Mouse (Mus musculus) MEL (cell line): ENCODE data around the gene Lifr. TPM values are rescaled to one million over a fixed set of nuclear protein-coding genes. Genes with fewer than 3 reads are reported as not detected.

Experiments
- DNase-seq: peaks from one replicate; pipeline ENCODE4 v3.0.0; 2011; ENCODE audit warnings: low read depth, low spot score
- H3K27ac ChIP-seq: 2 replicates; pipeline ENCODE4 v1.5.1; 2012; ENCODE audit warnings: low read depth, mild to moderate bottlenecking, control low read depth, low read length, moderate library complexity; ENCODE audit not compliant: control insufficient read depth
- H3K27me3 ChIP-seq, 2 experiments: fragments of 150-350 bp in 1 of 2; sonication (generic) in 1 of 2; 2 replicates each; pipeline ENCODE4 v1.6.1; 2012; ENCODE audit warnings: low read length in 2 of 2, mild to moderate bottlenecking in 2 of 2, improper control_type of control experiment in 1 of 2, moderate library complexity in 1 of 2; ENCODE audit not compliant: insufficient read depth in 2 of 2, control insufficient read depth in 1 of 2
- H3K36me3 ChIP-seq, 2 experiments: 2 replicates each; pipeline ENCODE4 v1.6.1; 2012 to 2014; ENCODE audit warnings: low read length in 2 of 2, improper control_type of control experiment in 1 of 2, inconsistent platforms in 1 of 2, mild to moderate bottlenecking in 1 of 2; ENCODE audit not compliant: insufficient read depth in 2 of 2, control insufficient read depth in 1 of 2
- H3K4me1 ChIP-seq, 2 experiments: fragments of 150-350 bp in 1 of 2; sonication (generic) in 1 of 2; 2 replicates each; pipeline ENCODE4 v1.6.1; 2012; ENCODE audit warnings: low read length in 2 of 2, improper control_type of control experiment in 1 of 2, mild to moderate bottlenecking in 1 of 2; ENCODE audit not compliant: insufficient read depth in 2 of 2, control insufficient read depth in 1 of 2
- H3K4me3 ChIP-seq, 2 experiments: fragments of 150-350 bp in 1 of 2; sonication (generic) in 1 of 2; 2 replicates each; pipeline ENCODE4 v1.5.1; 2012; ENCODE audit warnings: low read depth in 2 of 2, low read length in 2 of 2, mild to moderate bottlenecking in 2 of 2, moderate library complexity in 2 of 2, control low read depth in 1 of 2, improper control_type of control experiment in 1 of 2; ENCODE audit not compliant: control insufficient read depth in 1 of 2, insufficient read depth in 1 of 2
- H3K79me2 ChIP-seq: 2 replicates; pipeline ENCODE4 v1.6.1; 2012; ENCODE audit warnings: mild to moderate bottlenecking, low read length, moderate library complexity; ENCODE audit not compliant: control insufficient read depth, poor library complexity, insufficient read depth
- H3K9ac ChIP-seq: 2 replicates; pipeline ENCODE4 v1.6.1; 2012; ENCODE audit warnings: low read depth, mild to moderate bottlenecking, control low read depth, low read length, moderate library complexity; ENCODE audit not compliant: control insufficient read depth, poor library complexity, severe bottlenecking
- H3K9me3 ChIP-seq: fragments of 150-350 bp; sonication (generic); replicated peaks from 2 replicates; pipeline ENCODE4 v1.6.1; 2012; ENCODE audit warnings: mild to moderate bottlenecking, low read length, improper control_type of control experiment, moderate library complexity; ENCODE audit not compliant: insufficient read depth
- CHD2 ChIP-seq: IDR thresholded peaks from 2 replicates; pipeline ENCODE4 v1.6.1; 2011; ENCODE audit warnings: low read length, improper control_type of control experiment
- CTCF ChIP-seq, 3 experiments: IDR thresholded peaks in 2 of 3; conservative IDR thresholded peaks in 1 of 3; 2 replicates each; pipeline ENCODE4 v1.5.1; 2011 to 2012; ENCODE audit warnings: low read length in 3 of 3, low read depth in 2 of 3, mild to moderate bottlenecking in 2 of 3, improper control_type of control experiment in 1 of 3, inconsistent platforms in 1 of 3, mixed read lengths in 1 of 3, moderate library complexity in 1 of 3; ENCODE audit not compliant: control insufficient read depth in 1 of 3, insufficient read depth in 1 of 3, poor library complexity in 1 of 3, severe bottlenecking in 1 of 3
- E2F4 ChIP-seq: IDR thresholded peaks from 2 replicates; pipeline ENCODE4 v1.6.1; 2011; ENCODE audit warnings: low read depth, low read length, improper control_type of control experiment, borderline replicate concordance
- ELF1 ChIP-seq: IDR thresholded peaks from 2 replicates; pipeline ENCODE4 v1.6.1; 2014; ENCODE audit warnings: low read depth, mild to moderate bottlenecking, inconsistent platforms, low read length, improper control_type of control experiment, moderate library complexity
- GATA1 ChIP-seq: IDR thresholded peaks from 2 replicates; pipeline ENCODE4 v1.6.1; 2011; ENCODE audit warnings: low read depth, low read length, improper control_type of control experiment
- HCFC1 ChIP-seq: IDR thresholded peaks from 2 replicates; pipeline ENCODE4 v1.6.1; 2012; ENCODE audit warnings: low read depth, mild to moderate bottlenecking, inconsistent platforms, low read length, improper control_type of control experiment, moderate library complexity
- MEF2A ChIP-seq: IDR thresholded peaks from 2 replicates; pipeline ENCODE4 v1.6.1; 2014; ENCODE audit warnings: low read depth, mild to moderate bottlenecking, inconsistent platforms, low read length, improper control_type of control experiment; ENCODE audit not compliant: poor library complexity, insufficient replicate concordance, severe bottlenecking; ENCODE audit errors: extremely low read depth
- MXI1 ChIP-seq: IDR thresholded peaks from 2 replicates; pipeline ENCODE4 v1.6.1; 2011; ENCODE audit warnings: mild to moderate bottlenecking, low read depth, low read length, improper control_type of control experiment
- MYC ChIP-seq: IDR thresholded peaks from 2 replicates; pipeline ENCODE4 v1.6.1; 2011; ENCODE audit warnings: low read depth, mild to moderate bottlenecking, low read length, improper control_type of control experiment, moderate library complexity
- POLR2AphosphoS2 ChIP-seq: IDR thresholded peaks from 2 replicates; pipeline ENCODE4 v1.6.1; 2011; ENCODE audit warnings: low read length, improper control_type of control experiment
- SIN3A ChIP-seq: IDR thresholded peaks from 2 replicates; pipeline ENCODE4 v1.6.1; 2012; ENCODE audit warnings: low read length, improper control_type of control experiment, inconsistent platforms
- SMC3 ChIP-seq: IDR thresholded peaks from 2 replicates; pipeline ENCODE4 v1.6.1; 2011; ENCODE audit warnings: low read depth, low read length, improper control_type of control experiment
- TBP ChIP-seq: IDR thresholded peaks from 2 replicates; pipeline ENCODE4 v1.8.0; 2011; ENCODE audit warnings: low read depth, low read length, improper control_type of control experiment
- USF2 ChIP-seq, 2 experiments: IDR thresholded peaks; 2 replicates each; pipeline ENCODE4 v1.6.1; 2011 to 2012; ENCODE audit warnings: improper control_type of control experiment in 2 of 2, low read length in 2 of 2, borderline replicate concordance in 1 of 2, inconsistent platforms in 1 of 2, low read depth in 1 of 2, mild to moderate bottlenecking in 1 of 2; ENCODE audit not compliant: insufficient read depth in 1 of 2
- ZMIZ1 ChIP-seq: IDR thresholded peaks from 2 replicates; pipeline ENCODE4 v1.6.1; 2012; ENCODE audit warnings: low read depth, mild to moderate bottlenecking, inconsistent platforms, low read length, improper control_type of control experiment, moderate library complexity
- ZNF384 ChIP-seq: IDR thresholded peaks from 2 replicates; pipeline ENCODE4 v1.6.1; 2012; ENCODE audit warnings: low read depth, mild to moderate bottlenecking, inconsistent platforms, low read length, improper control_type of control experiment
- polyA plus RNA-seq, 2 experiments: library from polyadenylated mRNA; stranded (reverse) in 1 of 2; unstranded in 1 of 2; fragments of >175 nt in 1 of 2; fragments of >200 nt in 1 of 2; gene quantifications; 2 replicates each; pipeline versions ENCODE4 v1.2.1 to v1.2.4; 2012; ENCODE audit warnings: low replicate concordance in 2 of 2, low read depth in 1 of 2; ENCODE audit not compliant: insufficient read length in 2 of 2, insufficient read depth in 1 of 2, missing spikeins in 1 of 2
- total RNA-seq: library from RNA; depleted of rRNA; stranded (reverse); fragments of 300-350 nt; gene quantifications from 2 replicates; pipeline ENCODE4 v1.2.3, GENCODE M21; 2012

The Lifr gene
- total and polyA plus RNA-seq, 3 experiments: not detected

- TF ChIP-seq SIN3A (no peak), CTCF (IDR thresholded peaks at IDR 0.05 in 2 of 3, conservative IDR thresholded peaks at IDR 0.05 in 1 of 3; ENCODE audit: control insufficient read depth in 1 of 3, insufficient read depth in 1 of 3, low read depth in 2 of 3, low read length in 3 of 3, poor library complexity in 1 of 3, severe bottlenecking in 1 of 3) (no peak), TBP (no peak), MXI1 (no peak)
- Histone ChIP-seq H3K79me2 (no peaks in the 10 kb centered on the region), H3K9me3 (no peaks in the 10 kb centered on the region), H3K36me3 (no peaks in the 10 kb centered on the region), H3K9ac (no peak overlapping the region), H3K27ac (no peak overlapping the region), H3K27me3 (peaks cover 4% of the 10 kb centered on the region in 2 experiments), H3K4me3 (no peak overlapping the region), H3K4me1 (no peaks in the 10 kb centered on the region)
- no peak for DNase-seq
These were observed 143.1 kb downstream of the Lifr start for GRCm38 (mm10) chr15:7233393-7234090.

GRCm38 (mm10) chr15:7239904-7240303 is 149.5 kb downstream of the Lifr start:
- Histone ChIP-seq H3K27me3 (no peaks in the 10 kb centered on the region), H3K9ac (no peak overlapping the region), H3K79me2 (no peaks in the 10 kb centered on the region), H3K4me1 (no peaks in the 10 kb centered on the region), H3K4me3 (no peak overlapping the region), H3K9me3 (no peaks in the 10 kb centered on the region), H3K36me3 (no peaks in the 10 kb centered on the region), H3K27ac (no peak overlapping the region)
- no peak for DNase-seq
- no peak for TF ChIP-seq CTCF (IDR thresholded peaks at IDR 0.05 in 2 of 3, conservative IDR thresholded peaks at IDR 0.05 in 1 of 3; ENCODE audit: control insufficient read depth in 1 of 3, insufficient read depth in 1 of 3, low read depth in 2 of 3, low read length in 3 of 3, poor library complexity in 1 of 3, severe bottlenecking in 1 of 3)
- TF ChIP-seq MYC: no peak

- no peaks in the 10 kb centered on the region for H3K79me2 ChIP-seq
- no peaks in the 10 kb centered on the region for H3K36me3 ChIP-seq
- H3K27me3 ChIP-seq: no peaks in the 10 kb centered on the region
- no peak for DNase-seq
- no peak overlapping the region for H3K4me3 ChIP-seq
- H3K4me1 ChIP-seq: no peaks in the 10 kb centered on the region
- TF ChIP-seq POLR2AphosphoS2 (no peak), SMC3 (no peak), E2F4 (no peak), MXI1 (no peak), CHD2 (no peak), USF2 (IDR thresholded peaks at IDR 0.05; ENCODE audit: borderline replicate concordance in 1 of 2, insufficient read depth in 1 of 2, low read depth in 1 of 2, low read length in 2 of 2) (no peak), HCFC1 (no peak), MEF2A (no peak), GATA1 (no peak), ELF1 (no peak), ZNF384 (no peak), TBP (no peak), ZMIZ1 (no peak)
- TF ChIP-seq, all 39 proteins: peak for 0
- Histone ChIP-seq H3K9me3 (no peaks in the 10 kb centered on the region), H3K9ac (no peak overlapping the region), H3K27ac (no peak overlapping the region)
These were observed 150.5 kb downstream of the Lifr start for GRCm38 (mm10) chr15:7240950-7241349.
